Mouse (Mus musculus): Measurements from ENCODE around the gene AI661453.

DNA sequence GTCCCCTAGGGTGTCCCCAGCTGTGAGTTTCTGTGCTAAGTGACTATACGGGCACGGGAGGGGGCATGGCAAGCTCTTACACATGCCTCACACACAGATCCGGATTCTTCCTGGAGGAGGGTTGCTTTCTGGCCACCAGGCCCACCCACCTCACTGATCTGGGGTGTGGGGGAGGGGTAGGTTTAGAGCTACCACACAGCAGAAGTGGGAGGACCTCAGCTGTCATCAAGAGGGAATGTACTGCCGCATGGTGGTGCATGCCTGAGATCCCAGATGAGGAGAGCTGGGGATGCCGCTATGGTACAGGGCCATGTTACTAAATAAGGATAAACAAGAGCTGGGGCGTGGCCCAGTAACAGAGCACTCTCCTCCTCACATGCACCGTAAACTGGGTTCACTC, 13.8 kb downstream of the AI661453 start:
- TF ChIP-seq CTCF (IDR thresholded peaks at IDR 0.05; ENCODE audit: low read depth, low read length) (no peak), POLR2A (IDR thresholded peaks at IDR 0.05; ENCODE audit: insufficient read depth, low read length) (no peak)

Data from ES-Bruce4 (cell line).